Mouse (Mus musculus): ENCODE results near the gene Patl2. TPM values are rescaled to one million over a fixed set of nuclear protein-coding genes. Genes with fewer than 3 reads are reported as not detected.

Gene Patl2
- polyA plus RNA-seq, 1 experiment from 2014 or later = not detected

DNA sequence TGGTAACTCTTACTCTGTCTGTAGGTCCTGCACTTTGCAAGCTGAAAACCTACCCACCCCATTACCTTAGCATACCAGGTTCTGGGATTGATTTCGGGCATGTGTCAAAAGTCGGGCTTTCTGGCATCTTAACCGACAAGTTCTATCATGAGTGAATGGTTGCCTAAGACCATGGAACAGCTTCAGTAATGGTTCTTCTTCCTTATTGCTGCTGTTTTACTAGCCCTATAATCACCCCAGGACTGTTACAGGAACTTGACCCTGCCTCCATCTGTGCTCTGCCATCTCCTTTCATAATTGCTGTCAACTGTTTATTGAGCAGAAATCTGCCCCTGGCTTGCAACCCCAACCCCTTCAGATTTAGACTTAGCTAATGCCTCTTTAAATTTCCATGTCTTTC lies 762 bp upstream of the Patl2 start:
- H3K4me2 ChIP-seq (ENCODE audit: low read depth, low read length) = no peak overlapping the region
- H3K9ac ChIP-seq (ENCODE audit: low read length) = no peak overlapping the region
- no peak for ATAC-seq (ENCODE audit: insufficient read depth, low FRiP score)
- no peak overlapping the region for H3K27ac ChIP-seq (ENCODE audit: low read length)
- H3K36me3 ChIP-seq (ENCODE audit: control insufficient read depth, insufficient read depth, low read length) = no peaks in the 10 kb centered on the region
- no peaks in the 10 kb centered on the region for H3K27me3 ChIP-seq (ENCODE audit: control insufficient read depth, insufficient read depth, low read length)
- H3K9me3 ChIP-seq (replicated peaks; ENCODE audit: control insufficient read depth, low read length) = no peaks in the 10 kb centered on the region
- H3K4me1 ChIP-seq (ENCODE audit: control insufficient read depth, insufficient read depth, low read length) = no peaks in the 10 kb centered on the region
- H3K4me3 ChIP-seq (replicated peaks; ENCODE audit: low read length) = no peak overlapping the region
- 87% methylated on average over 3 of the region's 3 CpGs for WGBS

DNA sequence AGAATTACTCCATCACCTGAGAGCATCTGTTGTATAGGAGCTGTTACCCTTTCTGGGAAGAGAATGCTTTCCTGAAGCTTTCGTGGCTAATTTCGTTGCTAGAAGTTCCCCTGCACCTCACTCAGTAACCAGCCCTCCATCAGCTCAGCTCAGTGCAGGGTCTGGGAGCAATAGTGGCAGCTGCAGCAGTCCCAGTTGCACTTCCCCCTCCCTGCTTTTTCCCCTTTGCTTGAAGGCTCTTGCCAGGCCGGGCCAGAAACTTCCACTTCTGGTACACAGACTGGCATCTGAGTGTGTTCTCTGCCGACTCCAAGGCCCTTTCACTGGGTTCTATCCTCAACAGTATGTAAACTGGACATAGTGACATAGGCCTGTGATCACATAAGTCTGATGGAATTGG lies 903 bp downstream of the Patl2 start:
- Histone ChIP-seq H3K27me3 (ENCODE audit: control insufficient read depth, insufficient read depth, low read length) (no peaks in the 10 kb centered on the region), H3K36me3 (ENCODE audit: control insufficient read depth, insufficient read depth, low read length) (no peaks in the 10 kb centered on the region), H3K4me2 (ENCODE audit: low read depth, low read length) (no peak overlapping the region), H3K9ac (ENCODE audit: low read length) (no peak overlapping the region), H3K4me3 (replicated peaks; ENCODE audit: low read length) (no peak overlapping the region), H3K27ac (ENCODE audit: low read length) (no peak overlapping the region), H3K9me3 (replicated peaks; ENCODE audit: control insufficient read depth, low read length) (no peaks in the 10 kb centered on the region), H3K4me1 (ENCODE audit: control insufficient read depth, insufficient read depth, low read length) (no peaks in the 10 kb centered on the region)
- no peak for ATAC-seq (ENCODE audit: insufficient read depth, low FRiP score)
- 87% methylated on average over 4 of the region's 4 CpGs for WGBS

DNA sequence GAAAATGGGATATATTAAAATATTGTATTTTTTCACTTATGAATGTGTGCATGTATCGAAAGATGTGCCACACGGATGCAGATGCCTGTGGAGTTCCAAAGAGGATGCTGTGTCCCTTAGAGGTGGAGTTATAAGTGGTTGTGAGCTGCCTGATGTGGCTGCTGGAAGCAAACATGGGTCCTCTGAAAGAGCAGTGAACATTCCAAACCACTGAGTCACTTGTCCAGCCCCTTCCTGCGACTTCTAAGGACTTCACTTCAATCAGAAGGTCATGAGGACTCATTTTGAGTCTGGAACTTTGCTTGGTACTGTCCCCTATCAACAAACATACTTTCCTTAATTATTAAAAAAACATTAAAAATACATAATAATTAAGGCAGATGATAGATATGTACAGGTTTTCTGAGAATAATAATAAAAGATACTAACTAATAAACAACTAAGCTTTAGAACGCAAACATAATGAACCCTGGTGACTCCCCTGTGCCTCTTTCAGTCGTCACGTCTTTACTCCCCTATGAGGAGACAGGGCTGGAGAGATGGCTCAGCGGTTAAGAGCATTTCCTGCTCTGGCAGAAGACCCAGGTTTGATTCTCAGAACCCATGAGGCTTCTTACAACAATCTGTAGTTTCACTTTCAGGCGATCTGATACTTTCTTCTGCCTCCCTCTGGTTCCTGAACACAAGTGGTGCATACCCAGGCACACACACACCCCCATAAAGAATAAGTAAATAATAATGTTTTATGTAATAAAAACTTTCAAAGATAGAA lies 5.8 kb downstream of the Patl2 start:
- WGBS = 72% methylated on average over 8 of the region's 8 CpGs
- no peaks in the 10 kb centered on the region for H3K9me3 ChIP-seq (replicated peaks; ENCODE audit: control insufficient read depth, low read length)
- no peaks in the 10 kb centered on the region for H3K4me1 ChIP-seq (ENCODE audit: control insufficient read depth, insufficient read depth, low read length)
- H3K4me3 ChIP-seq (replicated peaks; ENCODE audit: low read length) = no peak overlapping the region
- H3K27me3 ChIP-seq (ENCODE audit: control insufficient read depth, insufficient read depth, low read length) = no peaks in the 10 kb centered on the region
- H3K27ac ChIP-seq (ENCODE audit: low read length) = no peak overlapping the region
- H3K9ac ChIP-seq (ENCODE audit: low read length) = no peak overlapping the region
- H3K36me3 ChIP-seq (ENCODE audit: control insufficient read depth, insufficient read depth, low read length) = no peaks in the 10 kb centered on the region
- ATAC-seq (ENCODE audit: insufficient read depth, low FRiP score) = no peak
- H3K4me2 ChIP-seq (ENCODE audit: low read depth, low read length) = no peak overlapping the region

DNA sequence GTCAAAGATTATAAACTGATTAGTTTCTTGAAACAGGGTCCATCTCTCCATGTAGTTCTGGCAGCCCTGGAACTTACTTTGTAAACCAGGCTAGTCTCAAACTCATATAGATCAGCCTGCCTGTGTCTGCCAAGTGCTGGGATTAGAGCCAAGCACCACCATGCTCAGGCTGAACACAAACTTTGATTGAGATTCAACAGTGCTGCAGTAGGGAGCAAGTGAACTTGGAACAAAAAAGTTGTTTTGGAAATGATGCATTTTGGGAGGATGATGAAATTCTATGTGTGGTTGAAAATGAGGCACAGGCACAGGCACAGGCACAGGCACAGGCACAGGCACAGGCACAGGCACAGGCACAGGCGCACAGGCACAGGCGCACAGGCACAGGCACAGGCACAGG lies 13.8 kb downstream of the Patl2 start:
- Histone ChIP-seq H3K27ac (ENCODE audit: low read length) (no peak overlapping the region), H3K4me1 (ENCODE audit: control insufficient read depth, insufficient read depth, low read length) (no peaks in the 10 kb centered on the region), H3K27me3 (ENCODE audit: control insufficient read depth, insufficient read depth, low read length) (no peaks in the 10 kb centered on the region), H3K36me3 (ENCODE audit: control insufficient read depth, insufficient read depth, low read length) (no peaks in the 10 kb centered on the region), H3K9ac (ENCODE audit: low read length) (no peak overlapping the region), H3K9me3 (replicated peaks; ENCODE audit: control insufficient read depth, low read length) (no peaks in the 10 kb centered on the region), H3K4me2 (ENCODE audit: low read depth, low read length) (no peak overlapping the region), H3K4me3 (replicated peaks; ENCODE audit: low read length) (no peak overlapping the region)
- WGBS = 93% methylated on average over 2 of the region's 2 CpGs
- ATAC-seq (ENCODE audit: insufficient read depth, low FRiP score) = no peak

DNA sequence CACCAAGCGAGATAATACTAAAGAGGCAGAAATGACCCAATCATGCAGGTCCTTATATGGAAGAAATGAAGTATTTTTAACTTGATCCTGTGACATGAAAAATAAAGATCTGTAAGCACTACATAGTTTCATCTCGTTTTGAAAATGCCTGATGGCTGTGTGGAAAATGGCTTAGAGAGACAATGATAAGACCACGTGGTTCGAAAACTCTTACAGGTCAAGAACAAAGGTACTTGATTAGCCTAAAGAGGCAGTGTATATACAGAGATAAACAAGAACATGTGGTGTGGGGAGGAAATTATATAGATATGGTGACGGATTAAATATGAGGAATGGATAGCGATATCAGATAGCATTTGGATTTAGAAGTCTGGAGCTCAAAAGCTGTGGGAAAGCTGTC lies 14.7 kb downstream of the Patl2 start:
- Histone ChIP-seq H3K9me3 (replicated peaks; ENCODE audit: control insufficient read depth, low read length) (no peaks in the 10 kb centered on the region), H3K9ac (ENCODE audit: low read length) (no peak overlapping the region), H3K4me3 (replicated peaks; ENCODE audit: low read length) (no peak overlapping the region), H3K4me1 (ENCODE audit: control insufficient read depth, insufficient read depth, low read length) (no peaks in the 10 kb centered on the region), H3K36me3 (ENCODE audit: control insufficient read depth, insufficient read depth, low read length) (no peaks in the 10 kb centered on the region), H3K4me2 (ENCODE audit: low read depth, low read length) (no peak overlapping the region), H3K27ac (ENCODE audit: low read length) (no peak overlapping the region), H3K27me3 (ENCODE audit: control insufficient read depth, insufficient read depth, low read length) (no peaks in the 10 kb centered on the region)
- ATAC-seq (ENCODE audit: insufficient read depth, low FRiP score) = no peak
- 74% methylated on average over 6 of the region's 6 CpGs for WGBS

DNA sequence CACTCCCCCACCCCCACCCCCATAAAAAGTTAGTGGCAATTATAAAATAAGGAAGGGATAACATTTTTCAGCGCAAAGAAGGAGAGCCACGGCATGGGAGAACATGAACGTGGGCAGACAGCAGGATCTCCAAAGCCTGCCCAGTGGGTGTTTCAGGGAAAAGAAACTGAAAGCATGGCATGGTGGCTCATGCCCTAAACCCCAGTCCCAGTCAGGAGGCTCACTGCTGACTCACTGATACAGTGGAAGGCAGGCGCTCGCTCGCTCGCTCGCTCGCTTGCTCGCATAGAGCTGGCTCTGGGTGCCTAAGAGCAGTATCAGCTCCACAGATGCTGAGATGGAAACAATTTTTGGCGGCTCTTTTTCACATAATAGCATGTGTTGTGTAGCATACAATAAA lies 21.7 kb downstream of the Patl2 start:
- Histone ChIP-seq H3K4me3 (replicated peaks; ENCODE audit: low read length) (no peak overlapping the region), H3K9me3 (replicated peaks; ENCODE audit: control insufficient read depth, low read length) (no peaks in the 10 kb centered on the region), H3K36me3 (ENCODE audit: control insufficient read depth, insufficient read depth, low read length) (no peaks in the 10 kb centered on the region), H3K27me3 (ENCODE audit: control insufficient read depth, insufficient read depth, low read length) (no peaks in the 10 kb centered on the region), H3K4me1 (ENCODE audit: control insufficient read depth, insufficient read depth, low read length) (no peaks in the 10 kb centered on the region; the same call in 1 of the 2 replicates), H3K4me2 (ENCODE audit: low read depth, low read length) (no peak overlapping the region), H3K27ac (ENCODE audit: low read length) (no peak overlapping the region), H3K9ac (ENCODE audit: low read length) (no peak overlapping the region)
- 81% methylated on average over 11 of the region's 11 CpGs for WGBS
- no peak for ATAC-seq (ENCODE audit: insufficient read depth, low FRiP score)

DNA sequence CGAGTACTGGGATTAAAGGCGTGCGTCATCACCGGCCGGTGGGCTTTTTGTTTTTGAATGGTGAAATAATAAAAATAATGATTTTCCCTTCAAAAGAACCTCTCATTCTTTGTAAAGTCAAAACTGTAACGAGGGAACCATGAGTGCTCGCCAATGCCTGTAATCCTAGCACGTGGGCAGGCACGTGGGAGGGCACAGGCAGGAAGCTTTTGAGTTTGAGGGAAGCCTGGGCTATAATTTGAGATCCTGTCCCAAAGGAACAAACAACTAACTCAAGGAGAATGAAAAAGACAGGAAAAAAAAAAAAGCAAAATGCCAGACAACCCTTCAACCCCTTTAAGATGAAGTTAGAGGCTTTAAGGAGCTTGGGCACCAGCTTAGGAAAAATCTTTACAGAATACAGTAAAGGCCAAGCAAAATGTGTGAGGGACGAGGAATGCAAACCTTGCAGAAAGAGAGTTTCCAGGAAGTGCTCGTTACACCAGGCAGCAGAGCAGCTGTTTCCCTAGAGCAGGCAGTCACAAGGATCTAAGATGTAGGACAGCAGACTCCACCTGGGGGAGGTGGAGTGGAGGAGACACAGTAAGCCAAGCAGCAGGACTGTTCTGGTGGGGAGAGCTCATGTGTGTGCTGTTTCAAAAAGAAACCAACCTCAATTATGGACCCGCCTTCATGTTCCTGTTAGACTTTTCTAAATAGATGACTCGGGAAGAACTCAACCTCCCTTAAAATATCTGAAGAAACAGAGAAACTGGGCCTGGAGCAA lies 22.4 kb downstream of the Patl2 start:
- no peak for ATAC-seq (ENCODE audit: insufficient read depth, low FRiP score)
- 73% methylated on average over 13 of the region's 13 CpGs for WGBS
- Histone ChIP-seq H3K4me3 (replicated peaks; ENCODE audit: low read length) (no peak overlapping the region), H3K27ac (ENCODE audit: low read length) (no peak overlapping the region; the same call in 1 of the 2 replicates), H3K9ac (ENCODE audit: low read length) (no peak overlapping the region), H3K9me3 (replicated peaks; ENCODE audit: control insufficient read depth, low read length) (no peaks in the 10 kb centered on the region), H3K36me3 (ENCODE audit: control insufficient read depth, insufficient read depth, low read length) (no peaks in the 10 kb centered on the region), H3K4me2 (ENCODE audit: low read depth, low read length) (no peak overlapping the region), H3K27me3 (ENCODE audit: control insufficient read depth, insufficient read depth, low read length) (no peaks in the 10 kb centered on the region), H3K4me1 (ENCODE audit: control insufficient read depth, insufficient read depth, low read length) (no peaks in the 10 kb centered on the region; the same call in 1 of the 2 replicates)

DNA sequence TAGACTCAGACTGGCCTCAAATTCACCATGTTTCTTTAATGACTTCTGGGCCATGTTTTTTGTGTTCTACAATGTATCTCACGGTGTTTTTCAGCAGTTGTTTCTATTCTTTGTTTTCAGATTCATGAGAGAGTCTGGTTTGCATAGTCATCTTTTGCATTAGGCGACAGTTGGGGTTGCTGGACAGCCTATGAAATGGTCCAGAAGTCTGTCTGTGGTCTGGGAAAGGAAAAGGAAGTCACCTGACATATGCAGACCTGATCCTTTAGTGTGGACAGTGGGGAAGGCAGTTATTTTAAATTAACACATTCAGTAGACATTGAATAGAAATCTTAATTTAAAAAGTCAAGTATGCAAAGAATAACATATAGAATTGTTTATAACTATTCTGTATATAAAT lies 23.5 kb downstream of the Patl2 start:
- Histone ChIP-seq H3K4me3 (replicated peaks; ENCODE audit: low read length) (no peak overlapping the region), H3K4me1 (ENCODE audit: control insufficient read depth, insufficient read depth, low read length) (no peaks in the 10 kb centered on the region; the same call in 1 of the 2 replicates), H3K27ac (ENCODE audit: low read length) (no peak overlapping the region), H3K36me3 (ENCODE audit: control insufficient read depth, insufficient read depth, low read length) (no peaks in the 10 kb centered on the region), H3K9me3 (replicated peaks; ENCODE audit: control insufficient read depth, low read length) (no peaks in the 10 kb centered on the region), H3K9ac (ENCODE audit: low read length) (no peak overlapping the region), H3K27me3 (ENCODE audit: control insufficient read depth, insufficient read depth, low read length) (no peaks in the 10 kb centered on the region), H3K4me2 (ENCODE audit: low read depth, low read length) (no peak overlapping the region)
- 75% methylated on average over 2 of the region's 2 CpGs for WGBS
- no peak for ATAC-seq (ENCODE audit: insufficient read depth, low FRiP score)

DNA sequence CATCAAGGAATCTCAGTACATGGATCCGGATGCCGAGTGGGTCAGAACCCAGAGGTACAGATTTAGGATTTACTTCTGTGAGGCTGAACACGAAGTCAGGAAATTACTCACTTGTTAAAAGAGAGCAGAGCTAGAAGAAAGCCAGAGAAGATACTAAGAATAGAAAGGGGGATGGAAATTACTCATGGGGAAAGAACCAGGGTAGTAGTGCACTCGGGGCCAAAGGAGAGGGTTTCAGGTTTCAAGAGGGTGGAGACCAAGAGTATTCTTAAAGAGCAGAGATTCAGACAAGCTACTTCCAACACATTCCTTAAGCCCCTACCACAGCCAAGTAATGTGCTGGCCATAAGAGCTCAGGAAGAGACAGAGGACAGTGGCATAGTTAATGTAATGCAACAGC lies 24.4 kb downstream of the Patl2 start:
- Histone ChIP-seq H3K36me3 (ENCODE audit: control insufficient read depth, insufficient read depth, low read length) (no peaks in the 10 kb centered on the region), H3K9ac (ENCODE audit: low read length) (no peak overlapping the region), H3K27ac (ENCODE audit: low read length) (no peak overlapping the region), H3K9me3 (replicated peaks; ENCODE audit: control insufficient read depth, low read length) (no peaks in the 10 kb centered on the region), H3K4me2 (ENCODE audit: low read depth, low read length) (no peak overlapping the region), H3K4me3 (replicated peaks; ENCODE audit: low read length) (no peak overlapping the region), H3K27me3 (ENCODE audit: control insufficient read depth, insufficient read depth, low read length) (no peaks in the 10 kb centered on the region), H3K4me1 (ENCODE audit: control insufficient read depth, insufficient read depth, low read length) (no peaks in the 10 kb centered on the region; the same call in 1 of the 2 replicates)
- 33% methylated on average over 4 of the region's 4 CpGs for WGBS
- ATAC-seq (ENCODE audit: insufficient read depth, low FRiP score) = no peak

All from stomach, embryonic 16.5 days (tissue).